Mouse (Mus musculus) olfactory bulb, adult 2 months (tissue): Measurements from ENCODE around the gene Lrrc10b.

Experiments
- CTCF ChIP-seq: fragments of 200-500 bp; IDR thresholded peaks from 2 replicates; pipeline ENCODE4 v1.5.1; 2012; ENCODE audit warnings: low read depth, mild to moderate bottlenecking, low read length, moderate library complexity; ENCODE audit not compliant: insufficient read depth
- POLR2A ChIP-seq: fragments of 200-500 bp; IDR thresholded peaks from 2 replicates; pipeline ENCODE4 v1.6.1; 2012; ENCODE audit warnings: mild to moderate bottlenecking, low read depth, low read length, moderate library complexity; ENCODE audit not compliant: insufficient read depth

GRCm38 (mm10) chr19:10435908-10436307 is 21.4 kb downstream of the Lrrc10b start:
- no peak for TF ChIP-seq POLR2A
- 0 out of 2 replicates have a peak, but pooled peaks have one; percentile 7 for TF ChIP-seq CTCF
